Mouse (Mus musculus) forebrain, embryonic 15.5 days (tissue): ENCODE measurements at regions not wholly inside any gene's neighbourhood (a gene's known extent, or its start where the extent isn't known, plus 50 kb on each side); places are given as distances from the start of the nearest gene placed in this dataset.

Experiments used
- ATAC-seq: fragments of 200-750 bp; cut with Nextera tagmentation; replicated peaks from 2 replicates; pipeline ENCODE4 v1.8.0; 2017; ENCODE audit warnings: mild to moderate bottlenecking, moderate TSS enrichment, moderate library complexity
- H3K27ac ChIP-seq: fragments of 300-500 bp; sonication (generic); replicated peaks from 2 replicates; pipeline ENCODE4 v1.5.1; 2015; ENCODE audit warnings: mild to moderate bottlenecking, inconsistent platforms
- H3K27me3 ChIP-seq: fragments of 300-500 bp; sonication (generic); 2 replicates; pipeline ENCODE4 v1.6.1; 2015; ENCODE audit warnings: inconsistent platforms
- H3K36me3 ChIP-seq: fragments of 300-500 bp; sonication (generic); 2 replicates; pipeline ENCODE4 v1.6.1; 2015; ENCODE audit warnings: mild to moderate bottlenecking, inconsistent platforms
- H3K4me1 ChIP-seq: fragments of 300-500 bp; sonication (generic); 2 replicates; pipeline ENCODE4 v1.6.1; 2015; ENCODE audit warnings: inconsistent platforms
- H3K4me2 ChIP-seq: fragments of 300-500 bp; sonication (generic); replicated peaks from 2 replicates; pipeline ENCODE4 v1.6.1; 2015; ENCODE audit warnings: mild to moderate bottlenecking, inconsistent platforms
- H3K4me3 ChIP-seq: fragments of 300-500 bp; sonication (generic); 2 replicates; pipeline ENCODE4 v1.5.1; 2015; ENCODE audit warnings: mild to moderate bottlenecking, inconsistent platforms
- H3K9ac ChIP-seq: fragments of 300-500 bp; sonication (generic); replicated peaks from 2 replicates; pipeline ENCODE4 v1.6.1; 2015; ENCODE audit warnings: mild to moderate bottlenecking, inconsistent platforms
- H3K9me3 ChIP-seq: fragments of 300-500 bp; sonication (generic); 2 replicates; pipeline ENCODE4 v1.6.1; 2016; ENCODE audit warnings: inconsistent platforms
- WGBS: fragments of 180-500 bp; shearing (Covaris S2); methylation state at CpG from one replicate; pipeline ENCODE4 v1.1.7; 2015; ENCODE audit warnings: mixed read lengths; 5-methylcytosine and 5-hydroxymethylcytosine counted together

DNA sequence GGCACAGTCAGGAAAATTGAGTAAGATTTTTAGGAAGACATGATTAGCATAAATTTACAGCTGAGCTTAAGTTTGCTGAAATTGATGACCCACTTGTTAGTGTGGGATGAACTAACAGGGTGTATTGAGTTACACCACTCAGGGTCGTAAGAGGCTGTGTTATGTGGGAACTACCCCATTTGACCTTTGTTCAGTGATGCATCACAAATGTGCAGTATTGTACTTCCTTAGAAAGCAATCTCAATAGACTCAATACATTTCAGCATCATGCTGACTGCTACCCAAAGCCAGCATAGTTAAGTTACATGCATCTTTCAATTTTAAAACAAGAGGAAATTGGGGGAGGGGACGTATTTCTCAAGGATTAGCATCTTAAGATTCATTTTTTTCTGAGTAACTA, 80.4 kb upstream of the Speer4f2 start:
- 5% methylated on average over 2 of the region's 2 CpGs for WGBS
- no peak for ATAC-seq
- no peak overlapping the region for H3K4me3 ChIP-seq
- no peak overlapping the region for H3K27ac ChIP-seq
- H3K27me3 ChIP-seq: no peaks in the 10 kb centered on the region
- H3K4me2 ChIP-seq: no peak overlapping the region
- no peaks in the 10 kb centered on the region for H3K9me3 ChIP-seq
- no peak overlapping the region for H3K9ac ChIP-seq
- no peaks in the 10 kb centered on the region for H3K36me3 ChIP-seq
- peaks cover 6% of the 10 kb centered on the region for H3K4me1 ChIP-seq

DNA sequence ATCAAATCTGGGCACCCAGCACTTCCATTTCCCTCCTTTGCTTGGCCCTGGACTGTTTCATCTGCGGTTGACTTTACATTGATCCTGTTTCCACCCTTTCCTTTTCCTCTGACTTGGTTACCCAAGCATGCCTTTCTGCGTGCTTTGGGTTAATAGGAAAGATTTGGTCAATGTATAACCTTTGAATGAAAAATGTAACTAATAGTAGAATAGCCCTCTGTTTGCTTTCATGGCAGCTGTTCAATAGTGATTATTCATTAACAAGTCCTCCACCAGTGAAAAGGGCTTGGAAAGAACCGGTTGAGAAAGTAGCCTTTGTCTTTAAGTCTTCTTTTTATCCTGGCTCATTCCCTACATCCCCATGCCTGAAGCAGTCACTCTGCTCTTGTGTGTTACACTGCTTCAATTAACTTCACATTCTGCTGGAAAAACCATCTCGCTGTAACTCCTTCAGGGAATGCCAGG, 76.4 kb upstream of the Speer4f2 start:
- H3K4me3 ChIP-seq: no peak overlapping the region
- no peak overlapping the region for H3K9ac ChIP-seq
- 7% methylated on average over 4 of the region's 4 CpGs for WGBS
- no peak overlapping the region for H3K4me2 ChIP-seq
- peak; percentile 58 for ATAC-seq
- peaks cover 6% of the 10 kb centered on the region for H3K4me1 ChIP-seq
- H3K27me3 ChIP-seq: no peaks in the 10 kb centered on the region
- no peaks in the 10 kb centered on the region for H3K36me3 ChIP-seq
- H3K27ac ChIP-seq: no peak overlapping the region
- H3K9me3 ChIP-seq: no peaks in the 10 kb centered on the region

DNA sequence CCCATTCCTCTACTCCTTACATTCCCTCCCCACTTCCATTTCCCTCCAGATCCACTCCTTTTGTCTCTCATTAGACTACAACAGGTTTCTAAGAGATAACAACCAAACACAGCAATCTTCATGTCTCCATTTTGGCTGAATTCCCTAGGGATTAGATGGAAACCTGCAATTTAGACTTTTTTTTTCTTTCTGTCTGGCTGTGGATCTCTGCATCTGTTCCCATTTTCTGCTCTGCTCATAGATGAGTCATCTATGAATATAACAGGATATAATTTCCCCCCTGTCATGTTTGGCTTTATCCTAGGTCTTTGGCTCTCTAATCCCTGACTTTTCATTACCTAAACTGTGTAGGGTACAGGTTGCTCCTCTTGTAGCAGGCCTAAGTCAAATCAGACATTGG, 73.1 kb upstream of the Speer4f2 start:
- Histone ChIP-seq H3K9me3 (no peaks in the 10 kb centered on the region), H3K36me3 (no peaks in the 10 kb centered on the region), H3K9ac (no peak overlapping the region), H3K4me3 (no peak overlapping the region), H3K27me3 (no peaks in the 10 kb centered on the region), H3K27ac (no peak overlapping the region), H3K4me2 (no peak overlapping the region), H3K4me1 (peaks cover 6% of the 10 kb centered on the region)
- ATAC-seq: no peak

DNA sequence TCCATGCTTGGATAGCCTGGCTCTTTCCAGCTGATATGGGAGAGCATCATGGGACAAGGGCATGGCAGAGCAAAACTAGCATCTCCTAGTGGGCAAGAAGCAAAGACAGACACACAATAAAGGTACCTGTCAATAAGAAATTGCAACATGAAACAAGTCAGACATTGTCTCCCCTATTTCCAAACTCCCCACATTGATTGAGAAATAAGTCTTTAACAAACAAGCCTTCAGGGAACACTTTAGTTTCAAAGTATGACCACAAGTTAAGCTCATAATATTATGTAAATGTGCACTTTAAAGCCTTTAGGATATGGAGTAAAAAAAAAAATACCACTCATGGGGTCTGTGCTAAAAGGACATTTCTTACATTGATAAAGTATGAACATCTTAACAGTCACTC, 51.5 kb upstream of the Speer4f2 start:
- no peak for ATAC-seq
- Histone ChIP-seq H3K9ac (no peak overlapping the region), H3K9me3 (no peaks in the 10 kb centered on the region), H3K36me3 (no peaks in the 10 kb centered on the region), H3K4me3 (no peak overlapping the region), H3K27ac (no peak overlapping the region), H3K4me1 (no peaks in the 10 kb centered on the region), H3K27me3 (no peaks in the 10 kb centered on the region), H3K4me2 (no peak overlapping the region)
